Mouse (Mus musculus): Measurements from ENCODE around the gene Sgf29.

The Sgf29 gene

GRCm38 (mm10) chr7:126642545-126643243 lies 6.4 kb upstream of the Sgf29 start:
- DNase-seq (ENCODE audit: low read depth): peak; percentile 34

DNA sequence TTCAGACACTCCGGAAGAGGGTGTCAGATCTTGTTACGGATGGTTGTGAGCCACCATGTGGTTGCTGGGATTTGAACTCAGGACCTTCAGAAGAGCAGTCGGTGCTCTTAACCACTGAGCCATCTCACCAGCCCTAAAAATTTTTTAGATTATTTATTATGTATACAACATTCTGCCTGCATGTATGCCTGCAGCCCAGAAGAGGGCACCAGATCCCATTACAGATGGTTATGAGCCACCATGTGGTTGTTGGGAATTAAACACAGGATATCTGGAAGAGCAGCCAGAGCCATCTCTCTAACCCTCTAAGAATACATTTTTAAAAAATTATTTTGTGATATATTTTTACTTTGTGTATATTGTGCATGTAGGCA lies 5.9 kb upstream of the Sgf29 start:
- DNase-seq (ENCODE audit: low read depth): peak; percentile 79

- DNase-seq (ENCODE audit: low read depth): no peak
Measured at GRCm38 (mm10) chr7:126644345-126644744, 4.8 kb upstream of the Sgf29 start.

GRCm38 (mm10) chr7:126644914-126645313 lies 4.2 kb upstream of the Sgf29 start:
- DNase-seq (ENCODE audit: low read depth): no peak

GRCm38 (mm10) chr7:126645708-126646107 lies 3.4 kb upstream of the Sgf29 start:
- DNase-seq (ENCODE audit: low read depth): no peak

DNA sequence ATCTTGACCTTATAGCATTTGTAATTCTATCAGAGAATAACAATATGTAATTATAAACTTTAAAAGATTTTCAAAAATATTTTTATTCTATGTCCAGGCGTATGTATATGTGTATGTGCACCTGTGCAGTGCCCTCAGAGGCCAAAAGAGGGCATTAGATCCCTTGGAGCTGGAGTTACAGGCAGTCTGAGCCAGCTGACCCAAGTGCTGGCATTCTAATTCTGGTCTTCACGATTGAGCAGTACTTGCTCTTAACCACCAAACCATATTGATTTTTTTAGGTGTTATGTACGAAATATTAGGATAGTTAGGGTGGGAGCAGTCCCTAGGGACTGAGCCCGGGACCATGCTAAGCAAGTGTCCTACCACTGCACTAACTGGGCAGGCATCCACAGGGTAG lies 623 bp upstream of the Sgf29 start:
- DNase-seq (ENCODE audit: low read depth): no peak

DNA sequence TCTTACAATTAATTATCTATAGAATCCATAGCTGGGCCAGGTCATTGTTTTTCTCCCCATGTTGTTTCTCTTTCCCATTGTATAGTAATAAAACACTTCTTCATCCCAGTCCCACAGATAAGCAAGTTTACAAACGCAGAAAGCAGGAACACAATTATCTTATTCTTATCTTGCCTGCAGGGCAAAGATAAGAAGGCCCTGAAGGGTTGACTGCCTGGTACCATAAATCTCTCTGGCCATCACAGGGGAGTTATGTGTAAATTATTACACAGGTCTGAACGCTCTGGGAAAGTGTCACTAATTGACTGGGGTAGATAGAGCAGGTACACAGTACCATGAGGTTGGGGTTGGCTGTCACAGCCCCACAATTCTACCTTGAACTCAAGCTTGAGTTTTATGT lies 1.7 kb downstream of the Sgf29 start:
- no peak for DNase-seq (ENCODE audit: low read depth)

DNA sequence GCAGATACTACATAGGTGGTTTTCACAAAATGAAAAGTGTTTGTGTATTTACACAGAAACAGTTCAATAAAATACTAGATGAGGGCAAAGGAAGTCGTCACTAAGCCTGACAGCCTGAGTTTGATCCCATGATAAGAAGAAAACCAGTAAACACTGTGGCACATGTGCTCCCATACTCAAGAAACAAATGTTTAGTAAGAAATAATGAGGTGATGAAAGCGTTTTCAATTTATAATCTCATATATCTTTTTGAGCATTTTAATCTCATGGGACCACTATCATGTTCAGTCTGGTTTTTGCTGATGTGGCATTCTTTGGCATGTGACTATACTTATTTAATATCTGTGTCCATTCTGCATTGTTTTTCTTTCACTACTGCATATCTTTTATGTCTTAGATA lies 4.9 kb downstream of the Sgf29 start:
- DNase-seq (ENCODE audit: low read depth): no peak

DNA sequence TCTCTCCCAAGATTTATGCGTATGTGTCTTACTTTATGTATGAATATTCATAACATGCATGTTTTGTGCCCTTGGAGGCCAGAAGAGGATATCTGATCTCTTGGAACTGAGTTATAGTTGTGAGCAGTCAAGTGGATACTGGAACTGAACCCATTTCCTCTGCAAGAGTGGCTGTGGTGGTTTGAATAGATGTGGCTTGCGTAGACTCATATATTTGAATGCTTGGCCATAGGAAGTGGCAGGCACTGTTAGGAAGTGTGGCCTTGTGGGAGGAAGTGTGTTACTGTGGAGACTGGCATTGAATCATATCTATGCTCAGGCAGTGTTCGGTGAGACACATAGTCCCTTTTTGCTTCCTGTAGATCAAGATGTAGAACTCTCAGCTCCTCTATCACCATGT lies 6.6 kb downstream of the Sgf29 start:
- DNase-seq (ENCODE audit: low read depth): no peak

DNA sequence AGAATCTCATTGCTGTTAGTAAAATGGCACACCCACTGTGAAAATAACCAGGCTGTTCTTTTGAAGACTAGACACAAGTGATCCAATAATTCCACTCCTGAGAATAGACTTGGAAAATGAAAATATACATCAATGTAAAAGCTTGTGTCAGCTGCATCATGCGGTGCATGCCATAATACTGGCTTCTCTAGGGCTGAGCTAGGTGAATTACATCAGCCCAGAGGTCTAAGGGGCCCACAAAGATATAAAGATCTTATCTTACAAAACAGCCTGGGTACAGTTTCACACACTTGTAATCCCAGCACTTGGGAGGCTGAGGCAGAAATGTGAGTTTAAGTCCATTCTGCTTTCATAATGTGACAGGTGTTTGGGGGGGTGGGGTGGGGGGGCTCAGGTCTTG lies 8.4 kb downstream of the Sgf29 start:
- no peak for DNase-seq (ENCODE audit: low read depth)

DNA sequence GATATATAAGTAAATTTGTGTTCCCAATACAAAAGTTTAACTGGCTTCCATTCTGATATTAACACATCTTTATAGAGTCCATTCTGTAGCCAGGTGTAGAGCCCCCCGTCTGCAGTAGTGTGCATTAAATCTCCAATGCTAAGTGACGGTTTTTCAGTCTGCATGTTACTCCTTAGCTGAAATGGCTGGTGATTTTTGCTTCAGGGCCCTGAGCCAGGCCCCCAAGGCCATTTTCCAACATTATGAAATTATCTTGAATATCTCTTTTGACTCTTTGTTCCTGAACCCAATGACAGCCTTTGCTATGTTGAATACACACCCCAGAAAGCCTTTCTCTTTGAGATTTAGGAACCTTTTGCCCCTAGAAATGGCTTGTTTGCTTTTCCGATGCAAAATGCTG lies 10.7 kb downstream of the Sgf29 start:
- no peak for DNase-seq (ENCODE audit: low read depth)

DNA sequence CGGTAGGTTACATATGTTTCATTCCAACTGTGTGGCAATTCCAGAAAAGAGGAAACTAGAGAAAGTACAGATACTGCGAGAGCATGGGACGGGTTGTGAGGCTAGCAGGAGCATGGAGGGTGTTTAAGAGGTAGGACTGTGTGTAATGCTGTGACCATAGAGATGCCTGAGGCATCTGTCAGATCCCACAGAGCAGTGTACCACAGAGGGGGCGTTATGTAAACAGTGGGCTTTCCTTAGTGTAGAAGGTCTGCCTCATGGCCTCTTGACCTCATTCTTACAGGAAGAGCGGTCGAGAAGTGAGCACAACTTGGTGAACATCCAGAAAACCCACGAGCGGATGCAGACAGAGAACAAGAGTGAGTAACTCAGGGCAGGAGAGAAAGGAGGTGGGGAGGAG lies 14.5 kb downstream of the Sgf29 start:
- peak; percentile 30 for DNase-seq (ENCODE audit: low read depth)

DNA sequence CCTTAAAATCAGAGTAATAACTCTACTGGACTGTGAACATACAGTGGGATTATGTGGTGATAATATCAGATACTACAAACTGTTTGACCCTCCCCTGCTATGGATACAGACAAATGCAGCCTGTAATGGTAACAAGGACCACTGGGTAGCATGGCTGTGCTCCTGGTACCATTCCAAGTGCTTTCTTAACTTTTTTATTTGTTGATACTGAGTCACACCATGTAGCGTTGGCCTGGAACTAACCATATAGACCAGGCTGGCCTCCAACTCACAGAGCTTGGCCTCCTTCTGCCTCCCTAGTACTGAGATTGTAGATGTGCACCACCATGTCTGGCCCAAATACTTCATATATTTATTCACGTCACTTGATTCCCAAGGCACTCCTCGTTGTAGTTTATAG lies 16.2 kb downstream of the Sgf29 start:
- DNase-seq (ENCODE audit: low read depth): peak; percentile 32

DNA sequence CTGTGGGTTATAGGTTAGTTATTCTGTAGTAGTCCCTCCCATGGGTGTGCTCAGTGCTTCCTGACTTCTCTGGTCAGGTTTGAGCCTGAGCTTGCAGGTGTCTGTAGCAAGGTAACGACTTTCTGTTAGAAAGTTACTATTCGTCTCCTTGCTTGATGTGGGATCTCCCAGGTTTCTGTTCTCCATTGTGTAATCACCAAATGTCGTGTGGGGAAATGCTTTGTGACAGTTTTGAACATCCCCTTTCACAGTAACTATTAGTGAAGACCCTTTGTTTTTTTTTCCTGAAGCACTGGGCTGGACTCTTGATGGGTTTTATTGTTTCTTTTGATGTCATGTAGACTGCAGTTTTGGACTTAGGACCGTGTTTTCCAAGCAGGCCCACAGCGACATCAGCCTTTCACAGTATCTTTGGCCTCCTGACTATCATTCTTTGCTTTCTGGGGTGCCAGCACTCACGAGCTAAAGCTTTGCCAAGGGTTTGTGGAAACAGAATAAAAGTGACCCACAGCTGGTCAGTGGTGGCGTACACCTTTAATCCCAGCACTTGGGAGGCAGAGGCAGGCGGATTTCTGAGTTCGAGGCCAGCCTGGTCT lies 18.5 kb downstream of the Sgf29 start:
- no peak for DNase-seq (ENCODE audit: low read depth)

GRCm38 (mm10) chr7:126668452-126668851 lies 19.3 kb downstream of the Sgf29 start:
- no peak for DNase-seq (ENCODE audit: low read depth)

DNA sequence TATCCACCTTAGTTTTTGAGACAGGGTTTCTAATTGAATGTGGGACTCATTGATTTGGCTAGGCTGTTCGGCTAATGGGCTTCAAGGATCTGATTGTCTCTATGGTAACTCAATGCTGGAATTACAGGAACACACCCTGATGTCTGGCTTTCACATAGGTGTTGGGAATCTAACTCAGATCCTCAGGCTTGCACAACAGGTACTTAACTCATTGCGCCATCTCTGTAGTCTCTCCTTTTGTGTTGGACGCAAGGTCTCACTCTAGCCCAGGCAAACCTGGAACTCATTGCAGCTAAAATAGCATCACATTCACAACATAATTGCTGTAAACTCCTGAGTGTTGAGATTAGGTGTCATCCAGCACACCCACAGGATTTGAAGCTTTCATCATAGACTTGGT lies 21.0 kb downstream of the Sgf29 start:
- DNase-seq (ENCODE audit: low read depth): no peak

DNA sequence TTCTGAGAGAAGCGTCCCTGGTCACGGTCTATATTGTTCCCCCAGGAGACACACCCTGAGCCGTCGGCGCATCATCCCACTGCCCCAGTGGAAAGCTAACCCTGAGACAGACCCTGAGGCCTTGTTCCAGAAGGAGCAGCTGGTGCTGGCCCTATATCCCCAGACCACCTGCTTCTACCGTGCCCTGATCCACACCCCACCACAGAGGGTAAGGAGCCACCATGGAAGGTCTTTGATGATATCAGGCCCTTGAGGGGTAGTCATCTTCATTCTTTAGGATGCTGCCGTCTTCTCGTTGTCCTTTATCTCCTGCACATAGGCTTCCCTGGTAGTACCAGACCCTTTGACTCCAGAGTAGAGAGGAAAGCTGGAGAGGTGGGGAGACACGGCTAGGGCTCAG lies 23.0 kb downstream of the Sgf29 start:
- no peak for DNase-seq (ENCODE audit: low read depth)

DNA sequence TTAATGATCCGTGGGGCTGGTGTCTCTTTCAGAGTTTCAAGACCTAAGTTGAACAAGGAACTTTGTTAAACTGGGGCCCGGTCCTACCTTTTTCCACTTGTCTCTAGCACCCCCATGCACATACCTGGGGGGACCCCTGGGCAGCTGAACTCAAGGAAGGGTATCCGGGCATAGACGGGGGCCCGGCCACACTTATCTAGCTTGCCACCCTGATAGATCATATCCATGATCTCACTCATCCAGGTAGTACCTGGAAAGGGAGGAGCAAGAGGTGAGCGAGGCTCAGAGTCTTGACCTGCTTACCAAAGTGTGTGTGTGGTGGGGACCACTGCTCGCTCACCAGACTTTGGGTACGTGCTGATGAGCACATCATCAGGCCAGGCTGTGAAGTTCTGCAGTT lies 26.0 kb downstream of the Sgf29 start:
- DNase-seq (ENCODE audit: low read depth): no peak

- no peak for DNase-seq (ENCODE audit: low read depth)
Measured at GRCm38 (mm10) chr7:126676207-126676606, 27.1 kb downstream of the Sgf29 start, which contains the start of gene Sult1a1. TSS of gene Sult1a1 (minus strand) at chr7:126676432.

DNA sequence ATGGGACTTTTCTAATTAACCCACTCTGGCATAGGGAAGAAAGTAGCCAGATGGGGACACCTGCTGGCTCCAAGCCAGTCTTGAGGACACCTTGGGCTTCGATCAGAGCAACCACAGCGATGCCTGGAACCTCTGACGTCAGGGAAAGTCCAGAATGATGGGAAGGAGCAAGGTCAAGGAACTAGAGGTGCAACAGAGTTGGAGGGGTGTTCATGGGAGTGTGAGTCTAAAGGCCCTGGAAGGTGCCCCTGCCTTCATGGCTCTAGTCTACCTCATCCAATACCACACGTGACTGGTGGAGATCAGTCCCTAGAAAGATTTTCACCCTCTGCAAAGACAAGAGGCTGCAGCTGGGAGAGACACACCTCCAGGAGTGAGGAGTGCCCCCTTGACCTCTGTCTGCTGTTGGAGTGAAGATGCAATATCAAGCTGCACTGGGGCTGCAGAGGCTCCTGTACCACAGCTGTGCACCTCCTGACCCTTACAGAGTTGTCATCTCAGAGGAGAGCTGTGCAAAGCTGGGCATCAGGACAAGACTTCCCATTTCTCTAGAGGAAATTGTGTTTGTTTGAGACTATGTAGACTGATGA lies 27.6 kb downstream of the Sgf29 start:
- DNase-seq (ENCODE audit: low read depth): no peak

- no peak for DNase-seq (ENCODE audit: low read depth)
Measured at GRCm38 (mm10) chr7:126678545-126679341, 29.6 kb downstream of the Sgf29 start.

DNA sequence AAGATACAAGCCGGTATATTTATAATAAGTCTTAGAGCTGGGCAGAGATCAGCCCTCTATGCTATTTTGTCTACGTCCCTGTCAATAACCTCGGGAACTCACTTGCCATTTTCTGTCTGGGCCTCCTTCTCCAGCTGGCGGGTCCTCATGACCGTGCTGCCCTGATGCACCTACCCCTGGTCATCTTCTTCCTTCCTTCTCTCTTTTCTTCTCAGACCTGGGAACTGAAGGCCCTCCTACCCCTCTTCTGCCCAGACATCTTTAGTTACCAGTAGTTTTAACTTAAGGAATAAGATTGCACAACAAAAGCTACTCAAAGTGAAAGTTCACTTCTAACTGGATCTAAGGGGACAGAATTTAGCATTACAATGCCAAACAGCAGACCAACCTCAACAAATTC lies 30.6 kb downstream of the Sgf29 start:
- DNase-seq (ENCODE audit: low read depth): no peak

DNA sequence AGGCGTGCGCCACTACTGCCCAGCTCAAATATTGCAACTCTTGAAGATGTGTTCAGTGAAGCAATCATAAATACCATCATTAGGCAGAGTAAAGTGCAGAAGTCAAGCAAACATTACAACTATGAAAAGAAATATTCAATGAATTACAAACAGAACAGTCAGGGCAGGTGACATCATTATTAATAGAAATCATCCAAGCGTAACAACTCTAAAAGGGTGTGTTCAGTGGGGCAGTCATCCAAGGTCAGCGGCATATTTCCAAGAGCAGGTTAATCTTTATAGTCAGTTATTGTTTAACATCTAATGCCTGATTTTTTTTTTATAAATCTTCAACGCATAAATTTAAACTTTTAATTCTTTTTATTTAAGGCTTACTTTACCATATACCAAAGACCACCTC lies 32.1 kb downstream of the Sgf29 start:
- DNase-seq (ENCODE audit: low read depth): no peak

All from NIH3T3 (cell line).